29 mouse cellular contexts compared by ENCODE assay signal in genomic region chr10:9693990-9694699, GRCm38 (mm10). TPM values are rescaled to one million over a fixed set of nuclear protein-coding genes. Genes with fewer than 3 reads are reported as not detected.
DNase-seq lines count a peak whose midpoint lies in the region; ATAC-seq and TF ChIP-seq lines count a peak whose summit lies in the region.
"Had no signal": no experiment of that assay in that cellular context is flagged by ENCODE, and none has a peak within 500 bp of the region (broad histone marks: within the 10 kb centered on the region; RNA-seq: fewer than 3 reads in every experiment).

No protein-coding gene starts in this region.

- WGBS in hindbrain, embryonic 15.5 days: 53% methylated on average over 16 of the region's 16 CpGs
- 63% methylated on average over 16 of the region's 16 CpGs for WGBS in hindbrain, embryonic 13.5 days
- 59% methylated on average over 16 of the region's 16 CpGs for WGBS in midbrain, embryonic 12.5 days
- WGBS in midbrain, embryonic 10.5 days: 81% methylated on average over 16 of the region's 16 CpGs
- WGBS in forebrain, postnatal 0 days: 16% methylated on average over 16 of the region's 16 CpGs

- ATAC-seq in hindbrain, embryonic 15.5 days (ENCODE audit: low FRiP score, low read depth): no peak
- no peak for ATAC-seq in hindbrain, embryonic 13.5 days (ENCODE audit: low FRiP score)
- 0 out of 2 replicates have a peak, but pooled peaks have one; percentile 9 for ATAC-seq in midbrain, embryonic 12.5 days (ENCODE audit: low FRiP score, low read depth)
- peak; percentile 87 for ATAC-seq in forebrain, postnatal 0 days
- ATAC-seq: Patski had no signal

- DNase-seq in midbrain, embryonic 10.5 days (ENCODE audit: low spot score): no peak
- DNase-seq in forebrain, postnatal 0 days: peak; percentile 65
- DNase-seq in cerebellum, postnatal 36 days: no peak
- no peak for DNase-seq in layer of hippocampus, postnatal 25 days (ENCODE audit: extremely low spot score in 1 of 2, low spot score in 1 of 2)
- DNase-seq: B cell, adult 2 months; cerebellum, adult 18-20 months; cerebellum, postnatal 14 days; kidney, adult 11 months; kidney, postnatal 4 days; layer of hippocampus, adult 9-11 months; left cerebral cortex, postnatal 4 days; lung, postnatal 4 days; retina, postnatal 1 day; right cerebral cortex, postnatal 25 days had no signal

- H3K4me3 ChIP-seq in hindbrain, embryonic 15.5 days: no peak overlapping the region
- no peak overlapping the region for H3K4me3 ChIP-seq in hindbrain, embryonic 13.5 days
- no peak overlapping the region for H3K4me3 ChIP-seq in midbrain, embryonic 12.5 days
- H3K4me3 ChIP-seq in midbrain, embryonic 10.5 days: no peak overlapping the region
- peak overlapping the region; percentile 18 for H3K4me3 ChIP-seq in forebrain, postnatal 0 days (ENCODE audit: low read depth, low read length)
- H3K4me3 ChIP-seq: embryonic facial prominence, embryonic 12.5 days; erythroblast, embryonic 14.5 days; heart, embryonic 10.5 days; limb, embryonic 15.5 days; lung, embryonic 15.5 days; myocyte; neural tube, embryonic 13.5 days had no signal

- no peak overlapping the region; the same call in 1 of the 2 replicates for H3K27ac ChIP-seq in hindbrain, embryonic 15.5 days (replicated peaks)
- H3K27ac ChIP-seq in hindbrain, embryonic 13.5 days: no peak overlapping the region
- no peak overlapping the region for H3K27ac ChIP-seq in midbrain, embryonic 12.5 days (replicated peaks)
- no peak overlapping the region for H3K27ac ChIP-seq in midbrain, embryonic 10.5 days (replicated peaks)
- no peak overlapping the region for H3K27ac ChIP-seq in forebrain, postnatal 0 days (ENCODE audit: low read depth, low read length)
- H3K27ac ChIP-seq: embryonic facial prominence, embryonic 12.5 days; heart, embryonic 10.5 days; limb, embryonic 15.5 days; liver, embryonic 14.5 days; lung, embryonic 15.5 days; neural tube, embryonic 13.5 days had no signal

- H3K36me3 ChIP-seq in hindbrain, embryonic 15.5 days: no peaks in the 10 kb centered on the region
- no peaks in the 10 kb centered on the region for H3K36me3 ChIP-seq in hindbrain, embryonic 13.5 days
- H3K36me3 ChIP-seq in midbrain, embryonic 12.5 days: no peaks in the 10 kb centered on the region
- H3K36me3 ChIP-seq in midbrain, embryonic 10.5 days: no peaks in the 10 kb centered on the region
- H3K36me3 ChIP-seq in forebrain, postnatal 0 days (ENCODE audit: insufficient read depth): no peaks in the 10 kb centered on the region
- H3K36me3 ChIP-seq: embryonic facial prominence, embryonic 12.5 days; G1E; heart, embryonic 10.5 days; limb, embryonic 15.5 days; lung, embryonic 15.5 days; neural tube, embryonic 13.5 days had no signal

- H3K4me1 ChIP-seq in hindbrain, embryonic 15.5 days (replicated peaks): no peaks in the 10 kb centered on the region
- 0 out of 2 replicates have a peak, but pooled peaks cover 4% of the 10 kb centered on the region for H3K4me1 ChIP-seq in hindbrain, embryonic 13.5 days (replicated peaks)
- H3K4me1 ChIP-seq in midbrain, embryonic 12.5 days: no peaks in the 10 kb centered on the region
- peaks cover 4% of the 10 kb centered on the region; the same call in 1 of the 2 replicates for H3K4me1 ChIP-seq in midbrain, embryonic 10.5 days
- H3K4me1 ChIP-seq in forebrain, postnatal 0 days (ENCODE audit: insufficient read depth): no peaks in the 10 kb centered on the region
- H3K4me1 ChIP-seq: embryonic facial prominence, embryonic 12.5 days; heart, embryonic 10.5 days; limb, embryonic 15.5 days; lung, embryonic 15.5 days had no signal

- TF ChIP-seq CTCF in forebrain, postnatal 0 days (IDR thresholded peaks at IDR 0.05; ENCODE audit: low read depth): no peak

- peak overlapping the region; percentile 4; the same call in 1 of the 2 replicates for H3K4me2 ChIP-seq in hindbrain, embryonic 15.5 days
- H3K4me2 ChIP-seq in hindbrain, embryonic 13.5 days: no peak overlapping the region
- no peak overlapping the region for H3K4me2 ChIP-seq in midbrain, embryonic 12.5 days (replicated peaks)
- H3K4me2 ChIP-seq in forebrain, postnatal 0 days (ENCODE audit: low read depth): peak overlapping the region; percentile 43
- H3K4me2 ChIP-seq: embryonic facial prominence, embryonic 12.5 days; limb, embryonic 15.5 days; lung, embryonic 15.5 days; neural tube, embryonic 13.5 days had no signal

- H3K27me3 ChIP-seq in hindbrain, embryonic 15.5 days: no peaks in the 10 kb centered on the region
- H3K27me3 ChIP-seq in hindbrain, embryonic 13.5 days: 0 out of 2 replicates have a peak, but pooled peaks cover 4% of the 10 kb centered on the region
- no peaks in the 10 kb centered on the region for H3K27me3 ChIP-seq in midbrain, embryonic 12.5 days
- H3K27me3 ChIP-seq in midbrain, embryonic 10.5 days (ENCODE audit: low read depth, poor library complexity, severe bottlenecking): no peaks in the 10 kb centered on the region
- no peaks in the 10 kb centered on the region for H3K27me3 ChIP-seq in forebrain, postnatal 0 days (ENCODE audit: insufficient read depth, low read length)
- H3K27me3 ChIP-seq: CH12.LX; embryonic facial prominence, embryonic 12.5 days; limb, embryonic 15.5 days; lung, embryonic 15.5 days had no signal

- H3K9ac ChIP-seq in hindbrain, embryonic 15.5 days: no peak overlapping the region
- no peak overlapping the region for H3K9ac ChIP-seq in hindbrain, embryonic 13.5 days
- H3K9ac ChIP-seq in midbrain, embryonic 12.5 days (replicated peaks): no peak overlapping the region
- peak overlapping the region; percentile 35; the same call in 1 of the 2 replicates for H3K9ac ChIP-seq in forebrain, postnatal 0 days
- H3K9ac ChIP-seq: embryonic facial prominence, embryonic 12.5 days; limb, embryonic 15.5 days; liver, embryonic 14.5 days; lung, embryonic 15.5 days; neural tube, embryonic 13.5 days had no signal

- no peaks in the 10 kb centered on the region for H3K9me3 ChIP-seq in hindbrain, embryonic 15.5 days
- no peaks in the 10 kb centered on the region for H3K9me3 ChIP-seq in hindbrain, embryonic 13.5 days
- no peaks in the 10 kb centered on the region for H3K9me3 ChIP-seq in midbrain, embryonic 12.5 days
- H3K9me3 ChIP-seq in midbrain, embryonic 10.5 days (replicated peaks): no peaks in the 10 kb centered on the region
- H3K9me3 ChIP-seq in forebrain, postnatal 0 days (ENCODE audit: low read length): no peaks in the 10 kb centered on the region
- H3K9me3 ChIP-seq: embryonic facial prominence, embryonic 12.5 days; G1E; heart, embryonic 10.5 days; limb, embryonic 15.5 days; lung, embryonic 15.5 days; neural tube, embryonic 13.5 days had no signal

RNA-seq across cellular contexts. Expression of gene Samd5, which starts 19.1 kb away (rescaled TPM):
- 4.3 and 4.9 TPM in 2 replicates for polyA plus RNA-seq in hindbrain, embryonic 15.5 days (2015; fragmentation: Nextera tagmentation; extraction: Ambion mirVana)
- 4.9 and 6.8 TPM in 2 replicates for polyA plus RNA-seq in hindbrain, embryonic 13.5 days (2015; fragmentation: Nextera tagmentation; extraction: Ambion mirVana)
- 9.5 and 9.9 TPM in 2 replicates for polyA plus RNA-seq in midbrain, embryonic 12.5 days (2016; fragmentation: Nextera tagmentation; extraction: Ambion mirVana)
- polyA plus RNA-seq in midbrain, embryonic 10.5 days (2016; fragmentation: Nextera tagmentation; extraction: Ambion mirVana): 6.0 and 7.1 TPM in 2 replicates
- 9.8 and 12.8 TPM in 2 replicates for total RNA-seq in forebrain, postnatal 0 days (2014; rRNA removed)
- 1.9 and 4.1 TPM in 2 replicates for polyA plus RNA-seq in forebrain, postnatal 0 days (2015; fragmentation: Nextera tagmentation; extraction: Ambion mirVana)
- total RNA-seq in layer of hippocampus, postnatal 25 days (2021): 10 to 100 TPM; 11.8 to 17.0 TPM
- total RNA-seq: CH12.LX; megakaryocyte-erythroid progenitor cell, adult 5-6 weeks had no signal
- polyA plus RNA-seq: erythroblast, embryonic 14.5 days; G1E; myocyte had no signal

Comparison
In these comparisons a context has a peak if more than half of its experiments do, and no peak if none do; other contexts are left out.
1. H3K4me2 ChIP-seq: peak in hindbrain, embryonic 15.5 days (single experiment) and forebrain, postnatal 0 days (single experiment); none in hindbrain, embryonic 13.5 days (single experiment) and midbrain, embryonic 12.5 days (single experiment).
2. ATAC-seq: peak in midbrain, embryonic 12.5 days (single experiment) and forebrain, postnatal 0 days (single experiment); none in hindbrain, embryonic 15.5 days (single experiment) and hindbrain, embryonic 13.5 days (single experiment).